Comparison of ENCODE assay signal across 8 mouse cellular contexts in the genomic region with DNA sequence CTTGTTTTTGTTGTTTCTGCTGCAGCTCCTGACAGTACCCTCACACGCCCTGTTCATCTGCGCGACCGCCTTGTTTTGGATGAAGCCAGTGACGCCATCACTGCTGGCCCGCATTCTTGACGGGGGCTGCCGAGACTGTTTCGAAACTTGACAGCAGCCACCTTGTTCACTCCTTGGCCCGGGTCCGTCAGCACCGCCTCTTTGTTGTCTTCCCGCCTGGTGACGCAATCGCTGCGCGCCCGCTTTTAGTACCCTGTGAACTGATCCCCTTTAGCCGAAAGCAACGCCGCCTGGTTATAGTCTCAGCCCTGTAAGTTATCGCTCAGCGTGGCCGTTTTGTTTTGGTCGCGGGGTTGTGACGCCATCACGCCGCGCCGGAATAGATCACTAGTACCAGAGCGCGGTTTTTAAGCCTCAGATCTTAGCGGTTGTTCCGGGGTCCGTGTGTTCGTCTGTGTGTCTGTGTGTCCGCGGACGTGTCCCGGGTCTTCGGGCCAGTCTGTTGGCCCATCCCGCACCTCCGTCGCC. TPM values are rescaled to one million over a fixed set of nuclear protein-coding genes. Genes with fewer than 3 reads are reported as not detected.
DNase-seq lines count a peak whose midpoint lies in the region; ATAC-seq and TF ChIP-seq lines count a peak whose summit lies in the region.

No protein-coding gene starts in this region.

- H3K4me1 ChIP-seq in E14TG2a.4 (replicated peaks; ENCODE audit: low read depth, low read length): peaks cover 46% of the 10 kb centered on the region
- peaks cover 13% of the 10 kb centered on the region for H3K4me1 ChIP-seq in forebrain, embryonic 12.5 days
- peaks cover 9% of the 10 kb centered on the region for H3K4me1 ChIP-seq in heart, postnatal 0 days (ENCODE audit: control insufficient read depth, insufficient read depth)
- H3K4me1 ChIP-seq in liver, embryonic 16.5 days (ENCODE audit: control insufficient read depth, low read depth, low read length): peaks cover 16% of the 10 kb centered on the region
- H3K4me1 ChIP-seq in neural tube, embryonic 13.5 days (replicated peaks): peaks cover 16% of the 10 kb centered on the region
- H3K4me1 ChIP-seq in testis, adult 2 months (ENCODE audit: control insufficient read depth, insufficient read depth, low read length): peaks cover 17% of the 10 kb centered on the region

- peak overlapping the region; percentile 95 for H3K4me2 ChIP-seq in forebrain, embryonic 12.5 days
- peak overlapping the region; percentile 99 for H3K4me2 ChIP-seq in heart, postnatal 0 days (ENCODE audit: low read depth, low read length)
- H3K4me2 ChIP-seq in liver, embryonic 16.5 days (ENCODE audit: low read depth, low read length): peak overlapping the region; percentile 98
- peak overlapping the region; percentile 99 for H3K4me2 ChIP-seq in neural tube, embryonic 13.5 days

- peak; percentile 90 for DNase-seq in c-Kit-positive CD71-positive TER-119-positive erythroid progenitor cells, embryonic 14.5 days (ENCODE audit: low spot score)
- peak; percentile 76 for DNase-seq in heart, postnatal 0 days (ENCODE audit: low spot score)
- DNase-seq in kidney, postnatal 4 days: peak; percentile 99

- no peaks in the 10 kb centered on the region for H3K9me3 ChIP-seq in E14TG2a.4 (ENCODE audit: low read length)
- H3K9me3 ChIP-seq in forebrain, embryonic 12.5 days: peaks cover 35% of the 10 kb centered on the region
- H3K9me3 ChIP-seq in heart, postnatal 0 days (replicated peaks; ENCODE audit: control insufficient read depth, low read length): 0 out of 2 replicates have a peak, but pooled peaks cover 3% of the 10 kb centered on the region
- H3K9me3 ChIP-seq in liver, embryonic 16.5 days (replicated peaks; ENCODE audit: control insufficient read depth, low read length): no peaks in the 10 kb centered on the region
- H3K9me3 ChIP-seq in neural tube, embryonic 13.5 days: peaks cover 23% of the 10 kb centered on the region

- no peak for TF ChIP-seq EP300 in heart, postnatal 0 days (IDR thresholded peaks at IDR 0.05; ENCODE audit: low read depth)

- peak; percentile 83 for ATAC-seq in forebrain, embryonic 12.5 days (ENCODE audit: low FRiP score)
- peak; percentile 85 for ATAC-seq in heart, postnatal 0 days (ENCODE audit: insufficient read depth, low read depth)
- ATAC-seq in liver, embryonic 16.5 days (ENCODE audit: low read depth): peak; percentile 77
- ATAC-seq in neural tube, embryonic 13.5 days (ENCODE audit: low read depth): peak; percentile 90

- H3K4me3 ChIP-seq in E14TG2a.4 (replicated peaks; ENCODE audit: low read length): peak overlapping the region; percentile 95
- H3K4me3 ChIP-seq in forebrain, embryonic 12.5 days (replicated peaks): peak overlapping the region; percentile 72
- H3K4me3 ChIP-seq in heart, postnatal 0 days (ENCODE audit: low read depth, low read length): peak overlapping the region; percentile 84
- peak overlapping the region; percentile 87 for H3K4me3 ChIP-seq in liver, embryonic 16.5 days (ENCODE audit: low read depth, low read length)
- peak overlapping the region; percentile 76 for H3K4me3 ChIP-seq in neural tube, embryonic 13.5 days
- H3K4me3 ChIP-seq in testis, adult 2 months (ENCODE audit: control insufficient read depth, low read depth, low read length): peak overlapping the region; percentile 96

- H3K36me3 ChIP-seq in E14TG2a.4 (ENCODE audit: insufficient read depth, low read length): peaks cover 21% of the 10 kb centered on the region
- H3K36me3 ChIP-seq in forebrain, embryonic 12.5 days (replicated peaks): peaks cover 15% of the 10 kb centered on the region
- H3K36me3 ChIP-seq in heart, postnatal 0 days (replicated peaks; ENCODE audit: control insufficient read depth, insufficient read depth, low read length): no peaks in the 10 kb centered on the region
- H3K36me3 ChIP-seq in liver, embryonic 16.5 days (ENCODE audit: control insufficient read depth, insufficient read depth): no peaks in the 10 kb centered on the region
- peaks cover 17% of the 10 kb centered on the region for H3K36me3 ChIP-seq in neural tube, embryonic 13.5 days
- no peaks in the 10 kb centered on the region for H3K36me3 ChIP-seq in testis, adult 2 months (ENCODE audit: control insufficient read depth, insufficient read depth, low read length)

- peak overlapping the region; percentile 68 for H3K9ac ChIP-seq in forebrain, embryonic 12.5 days
- H3K9ac ChIP-seq in heart, postnatal 0 days (replicated peaks; ENCODE audit: low read depth, low read length): peak overlapping the region; percentile 66
- peak overlapping the region; percentile 78 for H3K9ac ChIP-seq in liver, embryonic 16.5 days (ENCODE audit: low read depth, low read length)
- H3K9ac ChIP-seq in neural tube, embryonic 13.5 days: peak overlapping the region; percentile 79

- TF ChIP-seq POLR2A in testis, adult 2 months (IDR thresholded peaks at IDR 0.05; ENCODE audit: control insufficient read depth, low read depth, low read length): peak; percentile 54

- 0% methylated on average over 45 of the region's 45 CpGs for WGBS in forebrain, embryonic 12.5 days
- WGBS in heart, postnatal 0 days: under 1% methylated on average over 45 of the region's 45 CpGs
- WGBS in liver, embryonic 16.5 days (ENCODE audit: insufficient replicate concordance): under 1% methylated on average over 45 of the region's 45 CpGs
- WGBS in neural tube, embryonic 13.5 days: under 1% methylated on average over 45 of the region's 45 CpGs

- peak overlapping the region; percentile 89 for H3K27ac ChIP-seq in forebrain, embryonic 12.5 days
- H3K27ac ChIP-seq in heart, postnatal 0 days (ENCODE audit: low read depth): peak overlapping the region; percentile 97
- peak overlapping the region; percentile 94 for H3K27ac ChIP-seq in liver, embryonic 16.5 days (ENCODE audit: low read length)
- peak overlapping the region; percentile 90 for H3K27ac ChIP-seq in neural tube, embryonic 13.5 days (replicated peaks)
- H3K27ac ChIP-seq in testis, adult 2 months (ENCODE audit: control insufficient read depth, insufficient read depth, low read depth, low read length): peak overlapping the region; percentile 97

- no peak for TF ChIP-seq CTCF in E14TG2a.4 (conservative IDR thresholded peaks at IDR 0.05; ENCODE audit: low read length)
- no peak for TF ChIP-seq CTCF in heart, postnatal 0 days (IDR thresholded peaks at IDR 0.05; ENCODE audit: low read depth)
- TF ChIP-seq CTCF in testis, adult 2 months (IDR thresholded peaks at IDR 0.05; ENCODE audit: control insufficient read depth, insufficient read depth, insufficient replicate concordance, low read depth, low read length): peak; percentile 0; the same call in 1 of the 2 replicates

- no peaks in the 10 kb centered on the region for H3K27me3 ChIP-seq in E14TG2a.4 (ENCODE audit: insufficient read depth, low read length)
- no peaks in the 10 kb centered on the region for H3K27me3 ChIP-seq in forebrain, embryonic 12.5 days
- H3K27me3 ChIP-seq in heart, postnatal 0 days (ENCODE audit: control insufficient read depth, insufficient read depth, low read length): no peaks in the 10 kb centered on the region
- H3K27me3 ChIP-seq in liver, embryonic 16.5 days (ENCODE audit: control insufficient read depth, insufficient read depth, low read depth, low read length): no peaks in the 10 kb centered on the region
- no peaks in the 10 kb centered on the region for H3K27me3 ChIP-seq in neural tube, embryonic 13.5 days
- H3K27me3 ChIP-seq in testis, adult 2 months (ENCODE audit: control insufficient read depth, insufficient read depth, low read length): no peaks in the 10 kb centered on the region

RNA-seq across cellular contexts. Expression of a gene that starts 18.2 kb away (rescaled TPM):
- polyA plus RNA-seq in forebrain, embryonic 12.5 days (2016; fragmentation: Nextera tagmentation; extraction: Ambion mirVana): not detected in 2 replicates
- not detected in 2 replicates for total RNA-seq in heart, postnatal 0 days (2014; rRNA removed; ENCODE audit: low replicate concordance)
- not detected in 2 replicates for polyA plus RNA-seq in heart, postnatal 0 days (2015; fragmentation: Nextera tagmentation; extraction: Ambion mirVana)
- polyA plus RNA-seq in liver, embryonic 16.5 days (2015; fragmentation: Nextera tagmentation; extraction: Ambion mirVana): not detected in 2 replicates
- polyA plus RNA-seq in neural tube, embryonic 13.5 days (2015; fragmentation: Nextera tagmentation; extraction: Ambion mirVana): 0.21 TPM in 1 of 2 replicates, not detected in the other
- polyA plus RNA-seq in testis, adult 2 months (2012; rRNA removed): 1.8 and 1.9 TPM in 2 replicates

RNA-seq across cellular contexts. Expression of a gene that starts 35.4 kb away (rescaled TPM):
- polyA plus RNA-seq in forebrain, embryonic 12.5 days (2016; fragmentation: Nextera tagmentation; extraction: Ambion mirVana): not detected in 2 replicates
- not detected in 2 replicates for total RNA-seq in heart, postnatal 0 days (2014; rRNA removed; ENCODE audit: low replicate concordance)
- not detected in 2 replicates for polyA plus RNA-seq in heart, postnatal 0 days (2015; fragmentation: Nextera tagmentation; extraction: Ambion mirVana)
- polyA plus RNA-seq in liver, embryonic 16.5 days (2015; fragmentation: Nextera tagmentation; extraction: Ambion mirVana): not detected in 2 replicates
- not detected in 2 replicates for polyA plus RNA-seq in neural tube, embryonic 13.5 days (2015; fragmentation: Nextera tagmentation; extraction: Ambion mirVana)
- 0.58 and 0.63 TPM in 2 replicates for polyA plus RNA-seq in testis, adult 2 months (2012; rRNA removed)

RNA-seq across cellular contexts. Expression of a gene that starts 37.5 kb away (rescaled TPM):
- polyA plus RNA-seq in forebrain, embryonic 12.5 days (2016; fragmentation: Nextera tagmentation; extraction: Ambion mirVana): 26.7 and 28.7 TPM in 2 replicates
- total RNA-seq in heart, postnatal 0 days (2014; rRNA removed; ENCODE audit: low replicate concordance): 21.1 and 27.6 TPM in 2 replicates
- 5.2 and 6.2 TPM in 2 replicates for polyA plus RNA-seq in heart, postnatal 0 days (2015; fragmentation: Nextera tagmentation; extraction: Ambion mirVana)
- polyA plus RNA-seq in liver, embryonic 16.5 days (2015; fragmentation: Nextera tagmentation; extraction: Ambion mirVana): 2.7 and 2.9 TPM in 2 replicates
- 14.6 and 15.9 TPM in 2 replicates for polyA plus RNA-seq in neural tube, embryonic 13.5 days (2015; fragmentation: Nextera tagmentation; extraction: Ambion mirVana)
- 4.2 and 5.4 TPM in 2 replicates for polyA plus RNA-seq in testis, adult 2 months (2012; rRNA removed)

Comparison
In these comparisons a context has a peak if more than half of its experiments do, and no peak if none do; other contexts are left out.
1. Peak in every context shown above with its lines: DNase-seq, ATAC-seq, H3K4me3 ChIP-seq and H3K27ac ChIP-seq.